8 mouse cellular contexts compared by ENCODE assay signal in genomic region chr7:87566476-87566875, GRCm38 (mm10). TPM values are rescaled to one million over a fixed set of nuclear protein-coding genes. Genes with fewer than 3 reads are reported as not detected.
DNase-seq lines count a peak whose midpoint lies in the region; ATAC-seq and TF ChIP-seq lines count a peak whose summit lies in the region.

No protein-coding gene starts in this region.

- no peak for ATAC-seq in cerebellum, adult (ENCODE audit: insufficient number of reproducible peaks, low FRiP score, low TSS enrichment)
- peak; percentile 71 to 74; a peak in 3 of 4 replicates for ATAC-seq in hematopoietic stem cell, adult 5-6 weeks (replicated peaks in 1 of 2; ENCODE audit: insufficient read depth in 1 of 2, low FRiP score in 2 of 2, low TSS enrichment in 1 of 2, low read depth in 1 of 2, poor library complexity in 2 of 2, severe bottlenecking in 2 of 2)
- ATAC-seq in inflammation-experienced regulatory T-cells, adult 6 months = no peak
- no peak for ATAC-seq in heart, embryonic 12.5 days (ENCODE audit: insufficient number of reproducible peaks, low FRiP score)

- no peak overlapping the region for H3K9ac ChIP-seq in heart, embryonic 12.5 days

- no peak overlapping the region for H3K4me2 ChIP-seq in heart, embryonic 12.5 days

- intact Hi-C loops in left cerebral cortex, adult 2 months (cut with DNase I) = loop anchor here (1.0 to 5.0 kb wide), 3 partner anchors 290 to 1749 kb away; no protein-coding TSS in a partner anchor
- intact Hi-C loops in left cerebral cortex, postnatal 4 days (cut with DNase I) = loop anchor here (2.0 kb wide), 1 partner anchor 456 kb away; no protein-coding TSS in a partner anchor

- H3K27me3 ChIP-seq in heart, embryonic 12.5 days (replicated peaks) = no peaks in the 10 kb centered on the region

- no peaks in the 10 kb centered on the region for H3K4me1 ChIP-seq in heart, embryonic 12.5 days (replicated peaks)

- peak; percentile 81 for TF ChIP-seq CTCF in left cerebral cortex, adult 2 months (IDR thresholded peaks at IDR 0.05)

- H3K4me3 ChIP-seq in left cerebral cortex, adult 2 months = no peak overlapping the region
- no peak overlapping the region for H3K4me3 ChIP-seq in heart, embryonic 12.5 days

- H3K36me3 ChIP-seq in heart, embryonic 12.5 days = no peaks in the 10 kb centered on the region

- no peaks in the 10 kb centered on the region for H3K9me3 ChIP-seq in heart, embryonic 12.5 days (replicated peaks)

- DNase-seq in cerebellum, adult 9-10 months = peak; percentile 4
- no peak for DNase-seq in left cerebral cortex, adult 2 months (ENCODE audit: extremely low spot score in 1 of 2, low spot score in 2 of 2)
- no peak for DNase-seq in left cerebral cortex, postnatal 4 days
- DNase-seq in NIH3T3 (ENCODE audit: low read depth) = peak; percentile 46

- H3K27ac ChIP-seq in left cerebral cortex, adult 2 months = no peak overlapping the region
- H3K27ac ChIP-seq in heart, embryonic 12.5 days (ENCODE audit: poor library complexity, severe bottlenecking) = no peak overlapping the region

RNA-seq across cellular contexts. Expression of gene Grm5, which starts 17.5 kb away (rescaled TPM):
- total RNA-seq in left cerebral cortex, adult 2 months (2021) = 100 to 1,000 TPM; 201 TPM
- 100 to 1,000 TPM; 193 to 205 TPM for total RNA-seq in left cerebral cortex, postnatal 4 days (2021)
- not detected in 2 replicates for total RNA-seq in hematopoietic stem cell, adult 5-6 weeks (2017)
- polyA plus RNA-seq in inflammation-experienced regulatory T-cells, adult 6 months (2017; shearing (Covaris generic)) = not detected
- not detected in 2 replicates for polyA plus RNA-seq in heart, embryonic 12.5 days (2016; fragmentation: Nextera tagmentation; extraction: Ambion mirVana)

Comparison
In these comparisons a context has a peak if more than half of its experiments do, and no peak if none do; other contexts are left out.
1. DNase-seq: peak in cerebellum, adult 9-10 months (single experiment) and NIH3T3 (single experiment); none in left cerebral cortex, adult 2 months (0 of 2) and left cerebral cortex, postnatal 4 days (single experiment).
2. ATAC-seq: peak in hematopoietic stem cell, adult 5-6 weeks (2 of 2); none in cerebellum, adult (single experiment), inflammation-experienced regulatory T-cells, adult 6 months (single experiment) and heart, embryonic 12.5 days (single experiment).
3. RNA of gene Grm5, which starts 17.5 kb away (total RNA-seq): 193 to 205 TPM in left cerebral cortex, postnatal 4 days and 201 TPM in left cerebral cortex, adult 2 months; not detected in hematopoietic stem cell, adult 5-6 weeks; every median in the first group is over 100 times any median in the second.